Mouse (Mus musculus): Measurements from ENCODE around the gene Tdrd6. TPM values are rescaled to one million over a fixed set of nuclear protein-coding genes. Genes with fewer than 3 reads are reported as not detected.

Tdrd6 gene
- polyA plus RNA-seq, 1 experiment from 2014 or later, result not detected

DNA sequence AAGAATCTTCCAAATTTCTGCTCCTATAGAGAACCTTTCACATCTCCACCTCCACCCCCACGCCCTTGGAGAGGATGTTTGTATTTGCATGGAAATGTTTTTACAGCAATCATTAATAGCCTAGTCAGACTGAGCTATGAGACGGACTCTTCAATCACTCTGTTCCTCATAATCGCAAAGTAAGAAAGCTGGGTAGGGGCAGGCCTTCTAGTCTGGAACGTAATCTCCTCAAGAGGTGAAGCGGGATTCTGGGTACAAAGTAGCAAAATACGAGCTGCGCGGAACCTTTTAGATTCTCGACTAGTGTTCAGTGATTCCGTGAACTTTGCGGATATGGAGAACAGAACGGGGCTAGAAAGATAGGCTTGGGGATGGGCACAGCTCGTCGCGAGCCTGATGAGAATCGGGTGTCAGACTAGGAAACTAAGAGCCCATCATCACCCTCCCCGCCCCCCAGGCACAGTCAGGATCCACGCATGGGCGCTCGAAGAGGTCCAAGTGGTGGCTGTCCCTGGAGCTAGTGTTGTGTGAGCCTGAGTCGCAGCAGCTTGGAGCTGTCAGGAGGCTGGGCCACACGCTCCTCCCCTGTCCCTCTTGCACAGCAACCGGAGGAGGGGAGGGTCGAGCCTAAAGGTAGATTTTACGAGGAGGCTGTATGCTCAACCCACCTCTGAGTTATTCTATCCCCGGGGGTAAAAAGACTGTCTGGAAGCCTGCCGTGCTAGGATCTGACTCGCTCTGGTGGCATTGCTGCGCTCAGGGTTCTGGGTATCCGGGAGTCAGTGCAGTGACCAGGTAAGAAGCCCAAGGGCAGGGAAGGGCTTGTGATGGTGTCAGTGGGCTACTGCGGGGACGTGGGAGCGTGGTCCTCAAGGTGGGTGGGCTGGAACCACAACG is 61.9 kb downstream of the Tdrd6 start, which contains the start of gene Pla2g7:
TSS of gene Pla2g7 (plus strand) at position 107 of the 897 bp plus-strand sequence.
- Histone ChIP-seq H3K4me2 (peak within 1 kb of the TSS; percentile 62), H3K4me1 (ENCODE audit: control insufficient read depth, insufficient read depth, low read length) (no peaks in the 10 kb centered on the region), H3K36me3 (ENCODE audit: control insufficient read depth, insufficient read depth, low read length) (no peaks in the 10 kb centered on the region), H3K4me3 (ENCODE audit: low read depth, low read length) (peak within 1 kb of the TSS; percentile 33), H3K27ac (ENCODE audit: low read depth, low read length) (no peak within 1 kb of the TSS), H3K9me3 (ENCODE audit: control insufficient read depth, low read length) (no peaks in the 10 kb centered on the region), H3K27me3 (ENCODE audit: control insufficient read depth, insufficient read depth, low read length) (no peaks in the 10 kb centered on the region), H3K9ac (ENCODE audit: low read length) (peak within 1 kb of the TSS; percentile 51)
- WGBS, result under 1% methylated on average over 34 of the region's 34 CpGs
- ATAC-seq (ENCODE audit: low FRiP score) (peak; percentile 85), DNase-seq (ENCODE audit: low spot score, missing footprints) (peak; percentile 95)

- Histone ChIP-seq H3K4me1 (ENCODE audit: control insufficient read depth, insufficient read depth, low read length) (no peaks in the 10 kb centered on the region), H3K4me3 (ENCODE audit: low read depth, low read length) (peak overlapping the region; percentile 33), H3K36me3 (ENCODE audit: control insufficient read depth, insufficient read depth, low read length) (no peaks in the 10 kb centered on the region), H3K27ac (ENCODE audit: low read depth, low read length) (no peak overlapping the region), H3K27me3 (ENCODE audit: control insufficient read depth, insufficient read depth, low read length) (no peaks in the 10 kb centered on the region), H3K4me2 (peak overlapping the region; percentile 62), H3K9me3 (ENCODE audit: control insufficient read depth, low read length) (no peaks in the 10 kb centered on the region), H3K9ac (ENCODE audit: low read length) (peak overlapping the region; percentile 51)
- DNase-seq (ENCODE audit: low spot score, missing footprints) (peak; percentile 88), ATAC-seq (ENCODE audit: low FRiP score) (peak; percentile 54)
- 7% methylated on average over 12 of the region's 12 CpGs for WGBS
These were observed 62.5 kb downstream of the Tdrd6 start for GRCm38 (mm10) chr17:43567593-43567991.

Other genes with a start within 250 kb of the Tdrd6 start
- 0.14 TPM in 1 of 2 replicates, not detected in the other for gene Mep1a, start 127.5 kb downstream of the Tdrd6 start, polyA plus RNA-seq (2014; fragmentation: Nextera tagmentation; extraction: Ambion mirVana)
- 0.16 and 0.25 TPM in 2 replicates for gene Ankrd66, start 86.7 kb downstream of the Tdrd6 start, polyA plus RNA-seq (2014; fragmentation: Nextera tagmentation; extraction: Ambion mirVana)
- 3.7 and 4.0 TPM in 2 replicates for gene Pla2g7, start 62.2 kb downstream of the Tdrd6 start, polyA plus RNA-seq (2014; fragmentation: Nextera tagmentation; extraction: Ambion mirVana)
- gene Slc25a27, start 36.9 kb upstream of the Tdrd6 start, polyA plus RNA-seq (2014; fragmentation: Nextera tagmentation; extraction: Ambion mirVana), result 26.8 and 30.8 TPM in 2 replicates
- gene Cyp39a1, start 37.1 kb upstream of the Tdrd6 start, polyA plus RNA-seq (2014; fragmentation: Nextera tagmentation; extraction: Ambion mirVana), result 31.4 and 37.0 TPM in 2 replicates
- gene Rcan2, start 171.1 kb upstream of the Tdrd6 start, polyA plus RNA-seq (2014; fragmentation: Nextera tagmentation; extraction: Ambion mirVana), result 9.0 and 12.0 TPM in 2 replicates